Mouse (Mus musculus): Measurements from ENCODE around the gene Hand2. TPM values are rescaled to one million over a fixed set of nuclear protein-coding genes. Genes with fewer than 3 reads are reported as not detected.

Gene Hand2
- polyA plus RNA-seq, 1 experiment from 2014 or later = 9.4 TPM

DNA sequence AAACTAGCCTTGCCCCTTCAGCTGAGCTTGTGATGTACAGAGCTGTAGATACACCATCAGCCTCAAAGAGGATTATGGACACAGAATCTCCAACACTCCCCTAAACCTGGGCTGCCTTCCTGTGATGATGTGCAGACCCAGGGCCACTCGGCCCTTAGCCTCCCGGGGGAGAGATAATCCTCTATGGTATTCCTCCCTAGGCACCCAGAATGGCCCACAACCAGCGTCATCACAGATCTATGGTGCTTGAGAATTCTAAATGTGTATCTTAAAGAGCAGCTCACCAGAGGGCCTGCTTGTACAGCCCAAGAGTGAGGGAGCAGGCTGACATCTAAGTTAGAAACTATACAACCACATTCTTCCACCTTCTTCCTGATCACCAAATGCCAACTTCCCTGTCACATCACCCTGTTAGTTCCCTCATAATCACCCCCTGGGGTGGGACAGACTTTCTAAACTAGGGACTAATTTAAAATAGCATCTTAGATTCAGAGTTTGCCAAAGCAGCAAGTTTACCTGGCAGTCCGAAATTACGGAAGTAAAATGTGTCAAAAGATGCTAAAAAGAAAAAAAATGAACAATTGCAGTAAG, 2.8 kb upstream of the Hand2 start:
- H3K27me3 ChIP-seq (replicated peaks) = peaks cover 43% of the 10 kb centered on the region
- H3K9ac ChIP-seq = no peak overlapping the region
- H3K4me2 ChIP-seq (replicated peaks) = peak overlapping the region; percentile 68
- 17% methylated on average over 5 of the region's 5 CpGs for WGBS
- no peaks in the 10 kb centered on the region for H3K9me3 ChIP-seq
- H3K36me3 ChIP-seq = no peaks in the 10 kb centered on the region
- H3K4me1 ChIP-seq (replicated peaks) = peaks cover 3% of the 10 kb centered on the region; the same call in 1 of the 2 replicates
- H3K4me3 ChIP-seq (replicated peaks) = peak overlapping the region; percentile 13
- ATAC-seq = no peak
- H3K27ac ChIP-seq = peak overlapping the region; percentile 7; the same call in 1 of the 2 replicates

DNA sequence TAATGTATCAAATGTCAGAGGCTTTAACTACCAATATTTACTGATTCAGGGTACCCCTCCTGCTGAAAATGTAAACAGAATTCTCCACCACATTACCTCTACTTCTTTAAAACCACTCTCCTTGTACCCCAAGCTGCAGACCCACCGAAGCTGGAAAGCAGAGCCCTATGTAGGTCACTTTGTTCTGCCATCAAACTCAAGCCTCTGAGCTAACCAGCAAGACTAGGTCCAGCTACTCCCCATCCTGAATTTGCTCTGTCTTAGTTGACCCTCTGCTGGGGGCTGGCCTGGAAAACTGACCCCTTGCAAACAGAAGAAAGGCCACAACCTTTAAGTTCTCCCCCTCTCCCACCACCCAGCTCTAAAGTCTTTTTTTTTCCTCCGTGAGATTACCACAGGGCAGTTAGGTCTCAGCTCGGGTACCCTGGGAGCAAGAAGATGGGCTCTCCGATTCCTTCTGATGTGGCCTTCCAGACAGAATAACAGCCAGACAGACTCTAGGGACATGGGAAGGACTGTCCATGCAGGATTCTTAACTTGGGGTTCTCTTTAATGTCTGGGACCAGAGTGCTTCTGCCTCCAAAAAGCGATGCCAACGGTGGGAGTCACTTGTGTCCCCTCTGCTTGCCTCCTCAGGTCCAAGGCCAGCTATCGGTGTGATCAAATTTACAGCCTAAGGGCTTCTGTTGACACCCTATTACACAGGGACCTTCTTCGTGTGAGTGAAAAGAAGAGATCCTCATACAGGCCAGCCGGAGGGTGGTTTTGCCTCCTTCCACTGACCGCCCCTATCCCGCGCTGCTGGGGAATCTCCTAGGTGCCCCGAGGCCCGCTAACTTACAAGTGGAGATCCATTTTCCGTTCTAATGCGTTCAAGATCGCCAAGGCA, 1.4 kb upstream of the Hand2 start:
- H3K4me3 ChIP-seq (replicated peaks) = peak overlapping the region; percentile 66
- H3K27me3 ChIP-seq (replicated peaks) = peaks cover 37% of the 10 kb centered on the region
- peaks cover 3% of the 10 kb centered on the region; the same call in 1 of the 2 replicates for H3K4me1 ChIP-seq (replicated peaks)
- H3K9me3 ChIP-seq = no peaks in the 10 kb centered on the region
- peak overlapping the region; percentile 44 for H3K9ac ChIP-seq
- H3K27ac ChIP-seq = peak overlapping the region; percentile 19
- no peaks in the 10 kb centered on the region for H3K36me3 ChIP-seq
- ATAC-seq = no peak
- H3K4me2 ChIP-seq (replicated peaks) = peak overlapping the region; percentile 68
- WGBS = 14% methylated on average over 17 of the region's 17 CpGs

DNA sequence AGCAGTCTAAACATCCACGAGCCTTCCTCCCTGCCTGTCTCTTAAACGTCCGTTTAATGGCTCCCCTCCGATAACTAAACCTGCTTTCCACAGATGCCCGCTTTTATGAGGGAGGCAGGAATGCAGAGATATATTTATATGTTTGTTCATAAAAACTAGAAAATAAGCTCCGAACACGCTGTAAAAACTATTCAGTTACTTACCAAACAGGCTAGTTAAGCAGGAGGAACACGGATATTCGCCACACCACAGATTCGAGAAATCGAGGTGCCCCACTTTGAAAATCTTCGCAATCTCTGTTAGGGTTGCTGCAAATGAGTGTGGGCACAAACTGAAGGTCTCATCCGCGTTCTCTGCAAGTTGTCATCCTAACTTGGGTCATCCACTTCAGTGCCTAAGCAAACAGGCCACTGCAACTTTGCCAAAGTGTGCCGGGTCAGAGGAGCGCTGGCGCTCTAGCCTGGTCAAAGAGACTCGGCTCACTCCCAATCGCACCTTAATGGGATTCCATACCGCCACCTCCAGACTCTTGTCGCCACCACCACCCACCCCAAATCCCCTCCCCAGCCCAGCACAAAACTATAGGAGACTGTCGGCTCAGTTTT, 700 bp upstream of the Hand2 start:
- 5% methylated on average over 22 of the region's 22 CpGs for WGBS
- H3K4me2 ChIP-seq (replicated peaks) = peak overlapping the region; percentile 68
- peak overlapping the region; percentile 34 for H3K27ac ChIP-seq

DNA sequence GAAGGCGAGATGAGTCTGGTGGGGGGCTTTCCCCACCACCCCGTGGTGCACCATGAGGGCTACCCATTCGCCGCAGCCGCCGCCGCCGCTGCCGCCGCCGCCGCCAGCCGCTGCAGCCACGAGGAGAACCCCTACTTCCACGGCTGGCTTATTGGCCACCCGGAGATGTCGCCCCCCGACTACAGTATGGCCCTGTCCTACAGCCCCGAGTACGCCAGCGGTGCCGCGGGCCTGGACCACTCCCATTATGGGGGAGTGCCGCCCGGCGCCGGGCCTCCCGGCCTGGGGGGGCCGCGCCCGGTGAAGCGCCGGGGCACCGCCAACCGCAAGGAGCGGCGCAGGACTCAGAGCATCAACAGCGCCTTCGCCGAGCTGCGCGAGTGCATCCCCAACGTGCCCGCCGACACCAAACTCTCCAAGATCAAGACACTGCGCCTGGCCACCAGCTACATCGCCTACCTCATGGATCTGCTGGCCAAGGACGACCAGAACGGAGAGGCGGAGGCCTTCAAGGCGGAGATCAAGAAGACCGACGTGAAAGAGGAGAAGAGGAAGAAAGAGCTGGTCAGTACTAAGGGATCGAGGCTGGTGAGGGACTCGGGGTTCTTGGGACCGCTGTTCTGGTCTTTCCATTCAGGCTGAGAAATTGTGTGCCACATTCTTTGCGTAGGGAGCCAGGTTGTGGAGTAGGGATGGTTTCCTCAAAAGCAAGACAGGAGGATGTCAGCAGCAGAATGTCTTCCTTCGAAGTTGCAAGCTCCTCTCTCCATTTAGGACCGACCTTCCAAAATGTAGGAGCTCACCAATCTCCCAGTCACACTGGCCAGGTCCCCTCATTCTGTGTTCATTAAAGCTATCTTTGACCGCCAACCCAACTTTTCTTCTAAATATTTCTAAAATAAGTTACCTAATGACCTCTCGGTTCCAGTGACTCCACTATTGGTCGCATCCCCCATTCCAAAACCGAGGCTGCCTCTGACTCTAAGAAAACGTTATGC, 1.4 kb downstream of the Hand2 start:
- Histone ChIP-seq H3K27me3 (replicated peaks) (peaks cover 54% of the 10 kb centered on the region), H3K9ac (peak overlapping the region; percentile 81), H3K4me2 (replicated peaks) (peak overlapping the region; percentile 68), H3K4me1 (replicated peaks) (peaks cover 7% of the 10 kb centered on the region; the same call in 1 of the 2 replicates), H3K4me3 (replicated peaks) (peak overlapping the region; percentile 66), H3K36me3 (no peaks in the 10 kb centered on the region), H3K9me3 (no peaks in the 10 kb centered on the region), H3K27ac (peak overlapping the region; percentile 88)
- WGBS = under 1% methylated on average over 63 of the region's 64 CpGs
- peak; percentile 8; the same call in 1 of the 2 replicates for ATAC-seq

More for the DNA sequence above, 700 bp upstream of the Hand2 start:
- Histone ChIP-seq H3K9ac (peak overlapping the region; percentile 47), H3K27me3 (replicated peaks) (peaks cover 37% of the 10 kb centered on the region), H3K36me3 (no peaks in the 10 kb centered on the region), H3K4me3 (replicated peaks) (peak overlapping the region; percentile 66), H3K4me1 (replicated peaks) (peaks cover 3% of the 10 kb centered on the region; the same call in 1 of the 2 replicates), H3K9me3 (no peaks in the 10 kb centered on the region)
- no peak for ATAC-seq

DNA sequence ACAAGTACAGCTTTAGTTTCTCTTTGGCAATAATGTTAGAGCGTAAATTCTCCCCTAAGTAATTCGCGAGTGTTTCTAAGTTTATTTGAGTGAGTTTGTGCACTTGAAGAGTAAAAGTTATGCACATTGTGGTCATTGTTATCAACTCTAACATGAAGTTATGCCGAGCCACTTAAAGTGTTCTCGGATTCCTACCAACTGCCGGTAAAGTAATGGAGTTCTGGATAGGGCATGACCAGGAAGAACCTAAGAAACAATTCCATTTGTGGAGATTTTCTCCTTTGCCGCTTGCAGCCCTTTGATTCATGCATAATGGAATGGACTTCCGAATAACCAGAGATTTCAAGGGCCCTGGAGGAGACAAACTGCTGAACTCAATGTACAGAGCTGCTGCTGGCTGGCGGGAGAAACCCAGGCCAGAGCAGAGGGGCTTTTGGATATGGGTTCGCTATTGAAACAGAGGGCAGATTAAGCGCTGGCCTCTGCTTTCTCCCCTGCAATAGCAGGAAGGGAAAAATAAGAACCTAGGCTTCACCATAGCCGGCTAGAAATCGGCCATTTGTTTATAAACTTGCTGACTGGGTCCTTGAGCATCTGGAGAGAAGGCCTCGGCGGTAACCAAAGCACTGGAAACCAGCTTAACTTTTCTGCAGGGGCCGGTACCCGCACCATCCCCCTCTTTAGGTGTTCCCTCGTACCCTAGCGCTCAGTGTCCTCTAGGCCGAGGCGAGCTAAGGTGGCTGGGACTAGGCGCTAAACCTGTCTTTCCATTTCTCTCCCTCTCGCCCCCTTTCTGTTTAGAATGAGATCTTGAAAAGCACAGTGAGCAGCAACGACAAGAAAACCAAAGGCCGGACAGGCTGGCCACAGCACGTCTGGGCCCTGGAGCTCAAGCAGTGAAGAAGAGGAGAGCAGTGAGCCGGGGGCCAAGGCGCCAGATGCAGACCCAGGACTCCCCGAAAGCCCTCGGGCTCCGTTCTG, 2.5 kb downstream of the Hand2 start:
- Histone ChIP-seq H3K4me3 (replicated peaks) (peak overlapping the region; percentile 66), H3K4me2 (replicated peaks) (peak overlapping the region; percentile 68), H3K27ac (peak overlapping the region; percentile 88), H3K4me1 (replicated peaks) (peaks cover 12% of the 10 kb centered on the region), H3K9me3 (no peaks in the 10 kb centered on the region), H3K9ac (peak overlapping the region; percentile 81), H3K27me3 (replicated peaks) (peaks cover 55% of the 10 kb centered on the region), H3K36me3 (no peaks in the 10 kb centered on the region)
- no peak for ATAC-seq
- 3% methylated on average over 31 of the region's 31 CpGs for WGBS

DNA sequence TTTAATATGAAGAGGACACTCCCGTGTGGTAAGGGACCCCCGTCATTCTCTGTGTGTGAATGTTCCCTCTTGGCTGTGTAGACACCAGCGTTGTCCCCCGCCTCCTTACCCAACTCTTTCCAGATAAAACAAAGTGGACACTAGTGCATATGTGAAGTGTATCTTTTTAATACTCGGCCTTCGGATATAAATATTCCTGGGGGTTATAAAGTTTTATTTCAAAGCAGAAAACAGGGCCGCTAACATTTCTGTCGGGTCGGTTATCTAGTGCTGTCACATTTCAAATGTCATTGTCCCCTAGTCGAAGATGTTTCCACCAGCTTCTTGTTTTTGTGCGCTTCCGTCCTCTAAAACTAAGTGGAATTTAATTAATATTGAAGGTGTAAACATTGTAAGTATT, 3.3 kb downstream of the Hand2 start:
- H3K4me1 ChIP-seq (replicated peaks) = peaks cover 13% of the 10 kb centered on the region
- no peaks in the 10 kb centered on the region for H3K36me3 ChIP-seq
- peak overlapping the region; percentile 66 for H3K4me3 ChIP-seq (replicated peaks)
- H3K9me3 ChIP-seq = no peaks in the 10 kb centered on the region
- ATAC-seq = no peak
- WGBS = 14% methylated on average over 12 of the region's 12 CpGs
- peaks cover 54% of the 10 kb centered on the region for H3K27me3 ChIP-seq (replicated peaks)
- peak overlapping the region; percentile 81; the same call in 1 of the 2 replicates for H3K9ac ChIP-seq
- peak overlapping the region; percentile 68 for H3K4me2 ChIP-seq (replicated peaks)
- H3K27ac ChIP-seq = peak overlapping the region; percentile 88; the same call in 1 of the 2 replicates

DNA sequence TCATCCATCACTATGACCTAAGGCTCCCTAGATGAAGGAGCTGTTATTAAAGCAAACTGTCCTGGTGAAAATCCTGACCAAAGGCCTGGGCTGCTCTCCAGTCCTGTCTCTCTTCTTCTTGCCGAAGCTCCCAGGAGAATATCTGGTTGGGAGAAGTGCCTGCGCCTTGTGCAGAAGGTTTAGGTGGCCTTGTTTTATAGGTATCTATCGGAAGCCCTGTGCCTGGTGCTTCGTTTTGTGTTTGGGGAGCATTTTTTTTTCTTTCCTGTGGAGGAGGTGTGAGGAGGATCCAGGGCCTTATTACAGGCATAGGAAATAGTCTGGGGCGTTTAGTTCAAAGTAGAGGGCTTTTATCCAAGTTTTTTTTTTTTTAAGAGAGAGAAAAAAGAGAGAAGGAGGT, 3.9 kb downstream of the Hand2 start:
- Histone ChIP-seq H3K4me2 (replicated peaks) (peak overlapping the region; percentile 59), H3K27ac (peak overlapping the region; percentile 72; the same call in 1 of the 2 replicates), H3K27me3 (replicated peaks) (peaks cover 53% of the 10 kb centered on the region), H3K4me1 (replicated peaks) (peaks cover 13% of the 10 kb centered on the region), H3K9ac (peak overlapping the region; percentile 42), H3K36me3 (no peaks in the 10 kb centered on the region), H3K9me3 (no peaks in the 10 kb centered on the region), H3K4me3 (replicated peaks) (peak overlapping the region; percentile 30)
- ATAC-seq = no peak
- WGBS = 13% methylated on average over 5 of the region's 5 CpGs

DNA sequence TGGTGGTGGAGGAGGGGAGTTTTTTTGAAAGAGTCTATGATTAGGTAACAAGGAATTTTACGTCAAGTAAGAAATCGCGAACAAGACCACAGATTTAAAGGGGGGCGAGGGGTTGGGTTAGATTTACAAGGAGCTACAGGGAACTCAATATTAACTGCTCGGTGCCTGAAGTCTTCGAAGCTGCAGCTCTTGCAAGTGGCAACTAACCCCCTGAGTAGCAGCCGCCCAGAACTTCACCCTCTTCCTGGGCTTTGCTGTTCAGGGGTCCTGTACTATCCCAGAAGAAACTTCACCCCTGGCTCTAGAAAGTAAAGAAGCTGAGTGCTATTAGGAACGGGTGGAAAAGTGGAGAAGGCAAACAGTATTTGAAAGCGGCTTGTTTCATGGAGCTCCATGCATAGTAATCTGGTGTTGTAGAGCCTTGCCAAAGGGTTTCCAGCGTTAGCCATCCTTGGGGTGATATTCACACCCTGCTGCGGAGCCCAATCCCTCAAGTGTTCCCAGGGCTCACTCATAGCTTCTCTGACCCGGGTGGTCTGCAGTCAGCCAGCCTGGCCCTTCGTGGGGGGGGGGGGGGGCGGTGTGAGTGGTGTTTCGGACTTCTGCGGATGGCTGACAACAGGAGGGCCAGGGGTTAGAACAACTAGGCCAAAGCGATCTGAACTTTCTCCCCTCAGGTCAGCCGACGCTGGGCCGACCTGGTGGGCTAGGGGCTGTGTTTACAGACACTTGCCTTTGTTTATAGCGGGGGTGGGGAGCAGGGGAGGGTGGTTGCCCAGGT, 4.5 kb downstream of the Hand2 start:
- Histone ChIP-seq H3K9me3 (no peaks in the 10 kb centered on the region), H3K4me1 (replicated peaks) (peaks cover 13% of the 10 kb centered on the region), H3K4me2 (replicated peaks) (peak overlapping the region; percentile 59), H3K4me3 (replicated peaks) (peak overlapping the region; percentile 30), H3K27ac (peak overlapping the region; percentile 72; the same call in 1 of the 2 replicates), H3K27me3 (replicated peaks) (peaks cover 51% of the 10 kb centered on the region), H3K36me3 (no peaks in the 10 kb centered on the region), H3K9ac (peak overlapping the region; percentile 42)
- no peak for ATAC-seq
- 12% methylated on average over 21 of the region's 21 CpGs for WGBS

DNA sequence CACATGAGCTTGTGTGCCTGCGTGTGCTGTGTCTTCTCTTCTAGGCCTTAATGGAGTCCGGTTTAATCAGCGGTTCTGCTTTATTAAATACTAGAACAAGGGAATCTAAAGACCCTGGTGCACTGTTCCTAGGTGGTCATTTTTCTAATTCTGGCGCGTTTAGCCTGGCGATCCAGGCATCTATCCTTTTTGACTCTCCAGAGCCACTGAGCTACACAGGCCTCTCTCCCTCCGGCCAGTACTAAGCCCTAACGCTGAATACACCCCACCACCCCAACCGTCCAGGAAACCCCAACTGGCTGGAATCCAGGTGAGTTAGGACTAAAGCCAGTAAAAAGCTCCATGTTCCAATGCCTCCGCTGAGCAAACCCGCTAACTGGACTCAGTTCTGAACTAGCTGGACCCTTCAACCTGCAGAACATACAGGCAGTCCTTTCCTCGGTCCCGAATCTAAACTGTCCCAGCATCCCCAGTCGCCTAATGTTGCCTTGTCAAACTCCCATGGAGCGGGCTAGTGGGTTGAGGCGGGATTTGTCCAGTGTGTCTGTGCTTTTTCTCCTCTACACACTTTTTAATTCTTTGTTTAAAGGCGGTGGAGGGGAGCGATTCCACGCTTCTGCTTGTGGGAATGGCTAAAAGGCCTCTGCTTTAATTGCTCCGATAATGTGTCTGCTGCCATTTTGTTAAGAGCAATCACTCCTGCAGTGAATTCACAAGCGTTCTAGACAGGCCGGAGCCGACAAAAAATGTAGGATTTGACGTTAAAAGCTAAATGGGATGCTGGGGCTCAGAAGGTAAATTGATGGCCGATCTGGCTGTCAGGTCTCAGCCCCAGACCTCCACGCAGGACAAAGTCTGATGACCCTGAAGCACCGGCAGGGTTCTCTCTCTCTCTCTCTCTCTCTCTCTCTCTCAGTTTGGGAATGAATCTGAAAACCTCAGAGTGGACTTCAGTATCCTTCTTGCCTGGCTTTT, 5.6 kb downstream of the Hand2 start:
- Histone ChIP-seq H3K4me2 (replicated peaks) (peak overlapping the region; percentile 59), H3K4me1 (replicated peaks) (peaks cover 10% of the 10 kb centered on the region), H3K9ac (peak overlapping the region; percentile 42; the same call in 1 of the 2 replicates), H3K9me3 (no peaks in the 10 kb centered on the region), H3K27ac (peak overlapping the region; percentile 72), H3K36me3 (no peaks in the 10 kb centered on the region), H3K4me3 (replicated peaks) (peak overlapping the region; percentile 30), H3K27me3 (replicated peaks) (peaks cover 48% of the 10 kb centered on the region)
- 27% methylated on average over 27 of the region's 27 CpGs for WGBS
- ATAC-seq = no peak

Measured in intestine, embryonic 15.5 days (tissue).